Comparison of ENCODE assay signal across 12 mouse cellular contexts in the genomic region with DNA sequence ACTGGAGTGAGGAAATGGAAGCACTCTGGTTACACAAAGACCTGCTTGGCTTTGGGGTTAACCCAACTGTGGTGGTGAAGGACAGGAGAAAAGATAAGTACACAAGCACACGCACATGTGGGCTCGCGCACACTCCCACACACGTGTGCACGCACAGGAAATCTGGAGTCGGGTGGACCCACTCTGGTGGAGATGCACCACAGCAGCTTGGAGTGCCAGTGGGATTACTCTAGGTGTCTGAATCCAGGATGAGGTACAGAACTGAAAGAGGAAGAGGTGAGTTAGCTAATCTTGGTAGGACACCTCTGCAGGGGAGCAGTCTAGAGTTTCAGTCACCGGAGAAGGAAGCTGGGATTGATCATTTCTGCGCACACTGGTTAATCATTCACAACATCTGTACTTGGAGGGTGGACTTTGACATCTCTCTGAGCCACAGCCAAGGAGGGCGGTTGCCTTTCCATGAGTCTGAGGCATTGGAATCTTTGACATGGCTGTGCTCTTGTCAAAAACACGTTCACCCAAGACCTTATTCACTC. TPM values are rescaled to one million over a fixed set of nuclear protein-coding genes. Genes with fewer than 3 reads are reported as not detected.
DNase-seq lines count a peak whose midpoint lies in the region; ATAC-seq and TF ChIP-seq lines count a peak whose summit lies in the region.
"Had no signal": no experiment of that assay in that cellular context is flagged by ENCODE, and none has a peak within 500 bp of the region (broad histone marks: within the 10 kb centered on the region; RNA-seq: fewer than 3 reads in every experiment).

No protein-coding gene starts in this region.

- DNase-seq in gastrocnemius, postnatal 4 days (ENCODE audit: low spot score in 2 of 2): peak; percentile 4 to 13
- no peak for DNase-seq in gastrocnemius, adult 2 months
- peak; percentile 65 for DNase-seq in kidney, postnatal 10 days
- DNase-seq in left cerebral cortex, adult 2 months (ENCODE audit: extremely low spot score in 1 of 2, low spot score in 2 of 2): no peak
- DNase-seq in c-Kit-positive CD71-positive TER-119-positive erythroid progenitor cells, embryonic 14.5 days (ENCODE audit: low spot score): no peak
- DNase-seq: B cell, adult 2 months; cerebellum, adult 11 months; right cerebral cortex, postnatal 25 days had no signal

- no peak for TF ChIP-seq CTCF in gastrocnemius, adult 2 months (IDR thresholded peaks at IDR 0.05)
- TF ChIP-seq CTCF in left cerebral cortex, adult 2 months (IDR thresholded peaks at IDR 0.05): no peak

- H3K9ac ChIP-seq in hindbrain, embryonic 16.5 days (ENCODE audit: low read depth, low read length): no peak overlapping the region

- no peak overlapping the region for H3K4me2 ChIP-seq in hindbrain, embryonic 16.5 days (ENCODE audit: low read length)

- WGBS in hindbrain, embryonic 16.5 days: 91% methylated on average over 10 of the region's 10 CpGs

- ATAC-seq in common myeloid progenitor, adult 5-6 weeks (replicated peaks; ENCODE audit: low read depth, poor library complexity, severe bottlenecking): peak; percentile 72
- ATAC-seq in megakaryocyte progenitor cell, adult 5-6 weeks (replicated peaks; ENCODE audit: poor library complexity): peak; percentile 79
- ATAC-seq in hindbrain, embryonic 16.5 days: no peak

- H3K4me3 ChIP-seq in gastrocnemius, adult 2 months: no peak overlapping the region
- no peak overlapping the region for H3K4me3 ChIP-seq in left cerebral cortex, adult 2 months
- H3K4me3 ChIP-seq in hindbrain, embryonic 16.5 days (ENCODE audit: low read length): no peak overlapping the region
- H3K4me3 ChIP-seq: erythroblast, embryonic 14.5 days had no signal

- no peak overlapping the region for H3K27ac ChIP-seq in gastrocnemius, adult 2 months
- no peak overlapping the region for H3K27ac ChIP-seq in left cerebral cortex, adult 2 months
- H3K27ac ChIP-seq in hindbrain, embryonic 16.5 days (ENCODE audit: low read depth, low read length): no peak overlapping the region

- H3K27me3 ChIP-seq in hindbrain, embryonic 16.5 days (replicated peaks; ENCODE audit: control insufficient read depth, insufficient read depth, low read length): no peaks in the 10 kb centered on the region

- intact Hi-C loops in gastrocnemius, adult 2 months (cut with DNase I): loop anchor here (2.0 kb wide), 1 partner anchor 29 kb away; no protein-coding TSS in a partner anchor
- intact Hi-C loops in left cerebral cortex, adult 2 months (cut with DNase I): no loop called here

- H3K36me3 ChIP-seq in hindbrain, embryonic 16.5 days (ENCODE audit: control insufficient read depth, insufficient read depth, low read length): peaks cover under 1% of the 10 kb centered on the region; the same call in 1 of the 2 replicates

- H3K4me1 ChIP-seq in hindbrain, embryonic 16.5 days (ENCODE audit: control insufficient read depth, insufficient read depth, low read depth, low read length): peaks cover 11% of the 10 kb centered on the region

- no peaks in the 10 kb centered on the region for H3K9me3 ChIP-seq in hindbrain, embryonic 16.5 days (ENCODE audit: control insufficient read depth, low read length)

RNA-seq across cellular contexts. Expression of a gene that starts 8.3 kb away (rescaled TPM):
- 100 to 1,000 TPM; 861 to 883 TPM for total RNA-seq in gastrocnemius, postnatal 4 days (2021)
- total RNA-seq in gastrocnemius, adult 2 months (2021): 100 to 1,000 TPM; 201 to 262 TPM
- total RNA-seq in common myeloid progenitor, adult 5-6 weeks (2017): 857 and 890 TPM in 2 replicates
- 1,607 and 1,783 TPM in 2 replicates for total RNA-seq in megakaryocyte progenitor cell, adult 5-6 weeks (2015)
- total RNA-seq in megakaryocyte progenitor cell, adult 5-6 weeks (2017): 724 and 844 TPM in 2 replicates
- total RNA-seq in left cerebral cortex, adult 2 months (2021): 1,000 to 10,000 TPM; 1,100 to 1,129 TPM
- 4,199 and 4,222 TPM in 2 replicates for polyA plus RNA-seq in hindbrain, embryonic 16.5 days (2015; fragmentation: Nextera tagmentation; extraction: Ambion mirVana)

RNA-seq across cellular contexts. Expression of a gene that starts 21.3 kb away (rescaled TPM):
- under 1 TPM; 0.52 to 0.98 TPM for total RNA-seq in gastrocnemius, postnatal 4 days (2021)
- under 1 TPM in 1 of 2 experiments, not detected in 1; 0.87 TPM for total RNA-seq in gastrocnemius, adult 2 months (2021)
- not detected in 2 replicates for total RNA-seq in common myeloid progenitor, adult 5-6 weeks (2017)
- not detected in 2 replicates for total RNA-seq in megakaryocyte progenitor cell, adult 5-6 weeks (2015)
- not detected in 2 replicates for total RNA-seq in megakaryocyte progenitor cell, adult 5-6 weeks (2017)
- total RNA-seq in left cerebral cortex, adult 2 months (2021): under 1 TPM in 1 of 2 experiments, not detected in 1; 0.25 TPM
- 0.66 and 1.6 TPM in 2 replicates for polyA plus RNA-seq in hindbrain, embryonic 16.5 days (2015; fragmentation: Nextera tagmentation; extraction: Ambion mirVana)
- polyA plus RNA-seq: erythroblast, embryonic 14.5 days had no signal

RNA-seq across cellular contexts. Expression of a gene that starts 38.5 kb away (rescaled TPM):
- total RNA-seq in gastrocnemius, postnatal 4 days (2021): 10 to 100 TPM; 16.7 to 16.9 TPM
- 10 to 100 TPM; 18.5 to 18.8 TPM for total RNA-seq in gastrocnemius, adult 2 months (2021)
- 6.6 and 18.3 TPM in 2 replicates for total RNA-seq in common myeloid progenitor, adult 5-6 weeks (2017)
- 10.8 and 11.0 TPM in 2 replicates for total RNA-seq in megakaryocyte progenitor cell, adult 5-6 weeks (2015)
- total RNA-seq in megakaryocyte progenitor cell, adult 5-6 weeks (2017): 6.5 and 7.0 TPM in 2 replicates
- 10 to 100 TPM; 16.1 to 17.6 TPM for total RNA-seq in left cerebral cortex, adult 2 months (2021)
- polyA plus RNA-seq in hindbrain, embryonic 16.5 days (2015; fragmentation: Nextera tagmentation; extraction: Ambion mirVana): 103 and 109 TPM in 2 replicates

Comparison
In these comparisons a context has a peak if more than half of its experiments do, and no peak if none do; other contexts are left out.
1. DNase-seq: peak in gastrocnemius, postnatal 4 days (2 of 2) and kidney, postnatal 10 days (single experiment); none in gastrocnemius, adult 2 months (single experiment), left cerebral cortex, adult 2 months (0 of 2) and c-Kit-positive CD71-positive TER-119-positive erythroid progenitor cells, embryonic 14.5 days (single experiment).